Mouse (Mus musculus): ENCODE measurements around the gene Spon2.

- TF ChIP-seq POLR2A (IDR thresholded peaks at IDR 0.05; ENCODE audit: low read depth, low read length), result no peak
- no peak for TF ChIP-seq CTCF (conservative IDR thresholded peaks at IDR 0.05; ENCODE audit: insufficient read depth, insufficient read length, low read depth, low read length)
These were observed 643 bp upstream of the Spon2 start for GRCm38 (mm10) chr5:33218746-33219449.

Data from kidney, adult 2 months (tissue).